Mouse (Mus musculus) thymus, postnatal 10 days (tissue): ENCODE results near the gene Dnajb14.
"Not testable (repeated sequence)": the region's sequence is repeated elsewhere in the genome, so short reads cannot be mapped to it uniquely, and the experiment has no call there.

ENCODE experiments used
- DNase-seq, 2 experiments: peaks; one replicate each; pipeline ENCODE4 v3.0.0; 2021; ENCODE audit warnings: low spot score in 2 of 2

Gene Dnajb14

DNA sequence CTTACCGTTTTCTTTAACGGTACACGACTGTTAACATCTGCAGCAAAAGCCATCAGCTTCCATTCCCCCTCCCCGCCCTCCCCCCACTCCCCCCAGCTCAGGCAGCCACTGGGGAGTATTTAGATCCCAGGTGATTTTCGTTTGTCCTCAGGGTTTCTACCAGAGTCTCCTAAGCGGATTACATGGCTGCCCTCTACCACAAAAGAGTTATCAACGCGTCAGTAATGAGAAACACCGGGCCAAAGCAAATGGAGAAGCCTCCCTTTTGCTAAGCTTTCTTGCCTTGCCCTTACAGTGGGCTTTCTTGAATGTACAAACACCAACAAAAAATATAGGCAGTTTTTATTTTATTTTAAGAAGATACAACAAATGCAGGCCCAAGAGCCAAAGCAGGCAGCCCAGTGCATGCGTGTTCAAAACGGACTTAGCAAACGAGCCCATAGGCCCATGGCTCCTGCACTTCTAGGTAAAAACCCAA is 50.3 kb downstream of the Dnajb14 start:
- DNase-seq = no peak

DNA sequence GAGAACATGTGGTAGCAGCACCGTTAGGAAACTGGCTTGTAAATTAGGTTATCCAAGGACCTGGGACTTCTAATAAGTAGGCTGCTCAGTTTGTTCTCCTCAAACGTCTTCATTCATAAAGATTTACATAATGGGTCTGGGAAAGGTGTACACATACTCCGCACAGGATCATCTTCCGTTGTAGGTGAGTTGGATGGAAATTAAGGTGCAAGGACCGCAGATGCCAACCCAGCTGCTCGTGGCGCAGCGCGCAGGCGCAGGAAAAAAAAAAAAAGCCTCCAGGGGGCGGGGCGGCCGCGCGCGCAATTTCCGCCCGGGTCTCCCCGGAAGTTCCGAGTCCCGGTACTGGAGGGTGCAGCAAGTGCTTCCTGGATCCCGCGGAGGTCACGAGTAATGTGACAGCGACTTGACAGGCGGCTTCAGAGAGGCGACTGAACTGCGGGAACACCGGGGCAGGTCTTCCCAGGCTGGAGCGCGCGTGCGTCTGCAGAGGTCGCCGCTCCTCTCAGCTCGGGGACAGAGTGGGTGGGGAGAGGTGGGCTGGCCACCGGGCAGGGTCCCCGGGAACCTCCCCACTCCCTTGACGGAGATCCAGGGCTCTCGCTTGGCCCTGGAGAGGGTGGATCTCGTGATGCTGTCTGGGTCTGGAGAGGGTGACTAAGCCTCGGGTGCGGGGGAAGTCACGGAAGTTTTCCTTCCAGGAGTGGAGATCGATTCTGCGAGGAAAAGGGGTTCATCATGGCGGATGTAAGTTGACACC is 50.9 kb downstream of the Dnajb14 start, which contains the start of gene Lamtor3:
Gene Lamtor3 (plus strand): TSS at position 335 of the 760 bp plus-strand sequence.
- DNase-seq = peak; percentile 85 to 91

DNA sequence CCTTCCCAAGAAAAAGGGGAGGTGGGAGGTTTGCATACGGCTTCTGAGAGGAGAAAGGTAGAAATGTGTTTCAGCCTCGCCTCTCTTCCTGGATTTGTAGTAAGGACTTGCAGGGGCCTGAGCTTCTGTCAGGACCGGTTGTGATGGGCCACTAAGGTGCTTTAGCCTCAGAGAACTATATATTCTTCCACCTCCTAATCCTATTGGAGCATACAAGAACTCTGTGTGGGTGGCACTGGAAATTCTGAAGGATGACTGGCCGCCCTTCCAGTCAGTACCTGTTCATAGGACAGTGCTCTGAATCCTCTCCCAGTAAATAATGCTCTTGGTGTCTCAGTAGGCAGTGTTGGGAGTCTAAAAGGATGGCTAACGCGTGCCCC is 51.4 kb downstream of the Dnajb14 start:
- DNase-seq = no peak

DNA sequence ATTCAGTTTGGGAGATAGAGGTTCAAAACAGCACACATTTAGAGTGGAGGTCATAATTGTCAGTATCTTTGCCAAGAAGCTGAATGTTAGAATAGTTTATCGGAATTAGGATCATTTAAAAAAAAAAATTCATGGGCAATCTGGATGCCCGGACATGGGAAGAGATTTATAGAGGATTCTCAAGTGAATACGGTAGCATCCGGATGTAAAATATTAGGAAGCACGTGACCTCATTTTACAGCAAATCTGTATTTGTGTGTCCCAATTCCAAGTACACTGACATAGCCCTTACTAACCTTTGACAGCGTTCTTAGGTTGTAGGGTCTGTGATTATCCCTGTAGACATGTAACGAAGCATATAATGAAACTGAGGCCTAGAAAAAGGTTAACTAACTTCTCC is 51.9 kb downstream of the Dnajb14 start:
- DNase-seq = no peak

- no peak for DNase-seq
Measured at GRCm38 (mm10) chr3:137920594-137920993, 53.1 kb downstream of the Dnajb14 start.

- no peak for DNase-seq
Measured at GRCm38 (mm10) chr3:137927010-137927409, 59.5 kb downstream of the Dnajb14 start.

DNA sequence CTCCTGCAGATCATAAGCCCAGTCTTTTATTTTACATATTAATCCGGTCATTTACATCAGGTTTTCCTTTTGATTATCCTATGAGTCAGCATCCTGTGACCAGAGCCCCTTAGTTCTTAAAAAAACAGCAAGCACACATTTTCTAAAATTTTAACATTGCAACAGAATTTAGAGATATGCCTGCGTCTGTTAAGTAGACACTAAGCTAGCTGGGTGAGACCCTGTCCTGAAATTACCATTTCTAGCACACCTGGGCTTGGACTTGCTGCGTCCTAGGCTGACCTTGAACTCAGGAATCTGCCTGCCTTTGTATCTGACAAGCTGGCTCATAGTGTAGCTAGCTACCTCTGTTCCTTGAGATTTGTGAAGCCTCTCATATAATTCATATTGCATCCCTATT is 62.5 kb downstream of the Dnajb14 start:
- DNase-seq = no peak

- no peak for DNase-seq
Measured at GRCm38 (mm10) chr3:137932748-137933147, 65.3 kb downstream of the Dnajb14 start.

GRCm38 (mm10) chr3:137933986-137934385 is 66.5 kb downstream of the Dnajb14 start:
- no peak for DNase-seq

GRCm38 (mm10) chr3:137935570-137936525 is 68.4 kb downstream of the Dnajb14 start:
- no peak for DNase-seq

- no peak for DNase-seq
Measured at GRCm38 (mm10) chr3:137936541-137936940, 69.1 kb downstream of the Dnajb14 start.

DNA sequence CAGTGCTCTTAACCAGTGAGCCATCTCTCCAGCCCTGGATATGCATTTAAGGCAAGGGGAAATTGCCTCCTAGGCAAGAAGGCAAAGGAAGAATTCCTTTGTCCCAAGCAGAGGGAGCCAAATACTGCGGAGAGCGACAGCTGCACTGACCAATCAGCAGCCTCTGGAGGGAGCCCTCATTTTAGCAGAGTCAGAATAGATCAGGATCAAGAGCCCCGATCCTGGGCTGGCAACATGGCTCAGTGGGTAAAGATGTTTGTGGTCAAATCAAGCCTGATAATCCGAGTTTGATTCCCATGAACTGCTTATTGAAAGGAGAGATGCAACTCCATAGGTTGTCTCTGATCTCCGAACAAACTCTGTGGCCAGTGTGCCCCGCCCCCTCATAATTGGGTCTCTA is 71.1 kb downstream of the Dnajb14 start:
- DNase-seq = no peak

- no peak for DNase-seq
Measured at GRCm38 (mm10) chr3:137940757-137941156, 73.3 kb downstream of the Dnajb14 start.

DNA sequence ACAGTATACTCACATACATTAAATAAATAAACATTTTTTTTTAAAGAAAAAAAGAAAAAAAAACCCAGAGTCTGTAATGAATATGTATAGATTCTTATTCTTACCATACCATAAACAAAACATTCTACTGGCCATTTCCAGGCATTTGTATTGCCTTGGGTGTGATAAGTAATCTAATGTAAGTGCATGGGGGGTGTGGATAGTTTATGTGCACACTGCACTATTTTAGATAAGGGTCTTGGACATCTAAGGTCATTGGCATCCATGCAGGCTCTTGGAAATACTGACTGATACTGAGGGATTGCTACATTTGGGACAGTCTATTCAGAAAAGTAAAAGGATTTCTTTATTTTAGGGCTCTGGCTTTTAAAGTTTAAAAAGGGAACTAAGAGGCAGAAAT is 74.1 kb downstream of the Dnajb14 start:
- no peak for DNase-seq

GRCm38 (mm10) chr3:137942098-137942622 is 74.7 kb downstream of the Dnajb14 start:
- no peak for DNase-seq

GRCm38 (mm10) chr3:137943737-137944154 is 76.3 kb downstream of the Dnajb14 start:
- DNase-seq = no peak

GRCm38 (mm10) chr3:137946827-137947226 is 79.4 kb downstream of the Dnajb14 start:
- DNase-seq = no peak

DNA sequence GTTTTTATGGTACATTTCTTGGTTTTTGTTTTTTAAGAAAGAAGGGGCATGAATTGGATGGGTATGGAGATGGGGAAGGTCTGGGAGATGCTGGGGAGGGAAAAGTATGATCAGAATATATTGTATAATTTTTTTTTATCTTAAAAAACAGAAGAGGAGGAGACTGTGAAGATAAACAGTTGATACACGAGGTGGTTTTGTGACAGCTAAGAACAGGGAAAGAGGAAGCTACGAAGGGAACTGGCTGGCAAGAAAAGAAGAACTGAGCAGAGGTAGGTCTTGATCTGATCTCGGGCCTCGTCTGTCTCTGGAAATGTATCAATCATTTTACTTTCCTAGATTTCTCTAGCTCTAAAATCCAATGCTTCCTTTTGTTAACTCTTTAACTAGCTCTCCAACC is 80.0 kb downstream of the Dnajb14 start:
- no peak for DNase-seq

DNA sequence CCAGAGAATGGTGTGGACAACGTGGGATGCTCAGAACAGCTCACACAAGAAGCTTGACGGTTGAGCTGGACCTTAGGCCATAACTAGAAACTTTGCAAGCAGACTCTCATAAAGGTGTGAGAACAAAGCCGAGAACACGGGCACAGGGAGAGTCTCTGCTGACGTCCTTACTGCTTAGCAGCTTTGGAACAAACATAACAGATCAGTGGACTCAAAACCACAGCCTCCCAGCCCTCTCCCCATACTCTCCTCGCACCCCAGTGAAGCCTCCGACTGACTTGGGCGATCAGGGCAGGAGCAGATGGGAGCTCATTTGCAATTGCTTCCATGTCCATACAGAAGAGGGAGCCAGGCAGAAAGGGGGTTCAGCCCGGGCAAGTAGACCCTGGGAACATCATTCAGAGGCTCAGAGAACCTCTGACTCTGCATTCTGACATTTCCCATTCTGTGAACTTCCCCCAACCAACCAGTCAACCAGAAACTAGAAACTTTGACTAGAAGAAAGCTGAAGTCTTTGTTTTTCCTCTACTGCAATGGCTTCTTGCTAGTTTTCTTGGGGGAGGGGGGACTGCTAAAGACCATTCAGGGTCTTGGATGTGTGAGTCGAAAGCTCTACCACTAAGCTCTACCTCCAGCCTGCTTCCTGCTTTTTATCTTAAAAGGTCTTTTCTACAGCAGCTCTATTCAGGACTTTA is 82.9 kb downstream of the Dnajb14 start:
- no peak for DNase-seq

DNA sequence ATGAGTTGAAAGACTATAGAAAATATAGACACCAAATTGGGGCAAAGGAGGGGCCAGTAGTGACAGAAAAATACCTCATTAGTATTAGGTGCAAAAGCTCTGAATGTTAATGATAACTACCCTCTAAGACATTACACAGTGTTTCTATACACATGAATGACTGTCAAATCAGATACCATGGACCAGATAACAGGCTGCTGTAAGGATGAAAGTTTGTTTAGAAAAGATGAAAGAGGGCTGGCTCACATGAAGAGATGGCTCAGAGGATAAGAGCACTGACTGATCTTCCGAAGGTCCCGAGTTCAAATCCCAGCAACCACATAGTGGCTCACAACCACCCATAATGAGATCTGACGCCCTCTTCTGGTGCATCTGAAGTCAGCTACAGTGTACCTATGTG is 83.8 kb downstream of the Dnajb14 start:
- not testable (repeated sequence) for DNase-seq

DNA sequence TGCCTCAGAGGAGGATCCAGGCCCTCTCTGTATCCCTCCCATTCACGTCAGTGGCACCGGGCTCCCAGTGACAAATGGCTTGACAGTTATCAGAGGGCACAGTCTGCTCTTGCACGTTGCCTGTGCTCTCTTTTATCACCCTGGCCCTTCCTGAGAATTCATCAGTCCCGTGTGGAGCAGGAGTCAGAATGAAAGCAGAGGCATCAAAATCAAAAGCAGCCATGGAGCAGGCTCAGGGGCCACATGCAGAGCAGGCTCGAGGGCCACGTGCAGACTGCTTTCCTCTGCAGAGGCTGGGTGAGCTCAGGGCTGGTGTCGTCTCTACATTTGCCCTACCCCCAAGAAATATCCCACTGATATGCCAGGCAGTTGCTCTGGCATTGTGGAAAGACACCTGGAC is 84.3 kb downstream of the Dnajb14 start:
- no peak for DNase-seq
